Mouse (Mus musculus) intestine, postnatal 0 days (tissue): ENCODE results near the gene Cdh26. TPM values are rescaled to one million over a fixed set of nuclear protein-coding genes. Genes with fewer than 3 reads are reported as not detected.

Source experiments
- ATAC-seq: fragments of 200-750 bp; cut with Nextera tagmentation; 2 replicates; pipeline ENCODE4 v1.8.0; 2017; ENCODE audit warnings: mild to moderate bottlenecking, moderate TSS enrichment, moderate library complexity
- H3K27ac ChIP-seq: fragments of 300-500 bp; sonication (generic); 2 replicates; pipeline ENCODE4 v1.5.1; 2014; ENCODE audit warnings: mild to moderate bottlenecking, low read depth, low read length, moderate library complexity
- H3K27me3 ChIP-seq: fragments of 300-500 bp; sonication (generic); replicated peaks from 2 replicates; pipeline ENCODE4 v1.6.1; 2014; ENCODE audit warnings: low read length, mixed read lengths; ENCODE audit not compliant: control insufficient read depth, insufficient read depth
- H3K36me3 ChIP-seq: fragments of 300-500 bp; sonication (generic); 2 replicates; pipeline ENCODE4 v1.6.1; 2014; ENCODE audit warnings: mild to moderate bottlenecking, moderate library complexity; ENCODE audit not compliant: control insufficient read depth, insufficient read depth
- H3K4me1 ChIP-seq: fragments of 300-500 bp; sonication (generic); replicated peaks from 2 replicates; pipeline ENCODE4 v1.6.1; 2014; ENCODE audit warnings: antibody characterized with exemption, low read length, mixed read lengths; ENCODE audit not compliant: control insufficient read depth, insufficient read depth
- H3K4me2 ChIP-seq: fragments of 300-500 bp; sonication (generic); replicated peaks from 2 replicates; pipeline ENCODE4 v1.6.1; 2014; ENCODE audit warnings: low read depth, mild to moderate bottlenecking, moderate library complexity
- H3K4me3 ChIP-seq: fragments of 300-500 bp; sonication (generic); 2 replicates; pipeline ENCODE4 v1.5.1; 2014; ENCODE audit warnings: low read depth, low read length
- H3K9ac ChIP-seq: fragments of 300-500 bp; sonication (generic); 2 replicates; pipeline ENCODE4 v1.6.1; 2014; ENCODE audit warnings: mild to moderate bottlenecking, low read depth, low read length
- H3K9me3 ChIP-seq: fragments of 300-500 bp; sonication (generic); 2 replicates; pipeline ENCODE4 v1.6.1; 2016; ENCODE audit warnings: mixed run types; ENCODE audit not compliant: control insufficient read depth
- CTCF ChIP-seq: sonication (generic); IDR thresholded peaks from 2 replicates; pipeline ENCODE4 v1.5.1; 2016; ENCODE audit warnings: low read depth, mild to moderate bottlenecking, control low read depth, antibody characterized with exemption, moderate library complexity
- WGBS: fragments of 180-500 bp; shearing (Covaris S2); extraction: QIAGEN DNeasy Blood & Tissue Kit; methylation state at CpG from one replicate; pipeline ENCODE4 v1.1.7; 2014; 5-methylcytosine and 5-hydroxymethylcytosine counted together
- polyA plus RNA-seq: library from polyadenylated mRNA; unstranded; fragments of >200 nt; fragmentation: Nextera tagmentation; extraction: Ambion mirVana; gene quantifications from 2 replicates; pipeline ENCODE4 v1.2.1, GENCODE M21; 2015

Cdh26 gene
- polyA plus RNA-seq, 1 experiment from 2014 or later, result 0.43 TPM

- no peak overlapping the region for H3K4me3 ChIP-seq
- no peak overlapping the region for H3K27ac ChIP-seq
- no peak for TF ChIP-seq CTCF
- no peaks in the 10 kb centered on the region for H3K9me3 ChIP-seq
- H3K36me3 ChIP-seq, result no peaks in the 10 kb centered on the region
- no peaks in the 10 kb centered on the region for H3K4me1 ChIP-seq
- H3K4me2 ChIP-seq, result no peak overlapping the region
- ATAC-seq, result no peak
- 76% methylated on average over 2 of the region's 2 CpGs for WGBS
- no peaks in the 10 kb centered on the region for H3K27me3 ChIP-seq
- no peak overlapping the region for H3K9ac ChIP-seq
Measured at GRCm38 (mm10) chr2:178479011-178479410, 48.7 kb downstream of the Cdh26 start.

- Histone ChIP-seq H3K27me3 (no peaks in the 10 kb centered on the region), H3K9me3 (no peaks in the 10 kb centered on the region), H3K4me1 (no peaks in the 10 kb centered on the region), H3K36me3 (no peaks in the 10 kb centered on the region), H3K4me3 (no peak overlapping the region), H3K9ac (no peak overlapping the region), H3K27ac (no peak overlapping the region), H3K4me2 (no peak overlapping the region)
- TF ChIP-seq CTCF, result no peak
- ATAC-seq, result peak; percentile 87
- WGBS, result 60% methylated on average over 2 of the region's 2 CpGs
Measured at GRCm38 (mm10) chr2:178480932-178481331, 50.6 kb downstream of the Cdh26 start.

- Histone ChIP-seq H3K4me1 (no peaks in the 10 kb centered on the region), H3K36me3 (no peaks in the 10 kb centered on the region), H3K9ac (no peak overlapping the region), H3K4me3 (no peak overlapping the region), H3K9me3 (no peaks in the 10 kb centered on the region), H3K27me3 (no peaks in the 10 kb centered on the region), H3K4me2 (no peak overlapping the region), H3K27ac (no peak overlapping the region)
- no peak for TF ChIP-seq CTCF
- WGBS, result 48% methylated on average over 10 of the region's 10 CpGs
- no peak for ATAC-seq
Measured at GRCm38 (mm10) chr2:178483462-178483861, 53.1 kb downstream of the Cdh26 start.

- 65% methylated on average over 4 of the region's 4 CpGs for WGBS
- no peak for ATAC-seq
- Histone ChIP-seq H3K9ac (no peak overlapping the region), H3K4me2 (no peak overlapping the region), H3K4me3 (no peak overlapping the region), H3K36me3 (no peaks in the 10 kb centered on the region), H3K9me3 (no peaks in the 10 kb centered on the region), H3K27ac (no peak overlapping the region), H3K4me1 (no peaks in the 10 kb centered on the region), H3K27me3 (no peaks in the 10 kb centered on the region)
- TF ChIP-seq CTCF, result no peak
Measured at GRCm38 (mm10) chr2:178488276-178488675, 57.9 kb downstream of the Cdh26 start.

- H3K4me3 ChIP-seq, result no peak overlapping the region
- WGBS, result 82% methylated on average over 9 of the region's 9 CpGs
- no peaks in the 10 kb centered on the region for H3K27me3 ChIP-seq
- no peak overlapping the region for H3K9ac ChIP-seq
- H3K36me3 ChIP-seq, result no peaks in the 10 kb centered on the region
- no peaks in the 10 kb centered on the region for H3K9me3 ChIP-seq
- TF ChIP-seq CTCF, result no peak
- no peaks in the 10 kb centered on the region for H3K4me1 ChIP-seq
- no peak for ATAC-seq
- H3K27ac ChIP-seq, result no peak overlapping the region
- no peak overlapping the region for H3K4me2 ChIP-seq
Measured at GRCm38 (mm10) chr2:178490245-178490920, 60.1 kb downstream of the Cdh26 start.

GRCm38 (mm10) chr2:178494066-178494465 lies 63.7 kb downstream of the Cdh26 start:
- 63% methylated on average over 11 of the region's 11 CpGs for WGBS
- H3K9me3 ChIP-seq, result no peaks in the 10 kb centered on the region
- H3K27ac ChIP-seq, result no peak overlapping the region
- 0 out of 2 replicates have a peak, but pooled peaks cover 5% of the 10 kb centered on the region for H3K4me1 ChIP-seq
- no peak for TF ChIP-seq CTCF
- no peak overlapping the region for H3K9ac ChIP-seq
- no peaks in the 10 kb centered on the region for H3K36me3 ChIP-seq
- no peak for ATAC-seq
- no peak overlapping the region for H3K4me3 ChIP-seq
- H3K27me3 ChIP-seq, result no peaks in the 10 kb centered on the region
- H3K4me2 ChIP-seq, result no peak overlapping the region
